Mouse (Mus musculus) olfactory bulb, adult 2 months (tissue): ENCODE measurements around the gene Pip5k1b.

Experiments used
- CTCF ChIP-seq: fragments of 200-500 bp; IDR thresholded peaks from 2 replicates; pipeline ENCODE4 v1.5.1; 2012; ENCODE audit warnings: low read depth, mild to moderate bottlenecking, low read length, moderate library complexity; ENCODE audit not compliant: insufficient read depth
- POLR2A ChIP-seq: fragments of 200-500 bp; IDR thresholded peaks from 2 replicates; pipeline ENCODE4 v1.6.1; 2012; ENCODE audit warnings: mild to moderate bottlenecking, low read depth, low read length, moderate library complexity; ENCODE audit not compliant: insufficient read depth

DNA sequence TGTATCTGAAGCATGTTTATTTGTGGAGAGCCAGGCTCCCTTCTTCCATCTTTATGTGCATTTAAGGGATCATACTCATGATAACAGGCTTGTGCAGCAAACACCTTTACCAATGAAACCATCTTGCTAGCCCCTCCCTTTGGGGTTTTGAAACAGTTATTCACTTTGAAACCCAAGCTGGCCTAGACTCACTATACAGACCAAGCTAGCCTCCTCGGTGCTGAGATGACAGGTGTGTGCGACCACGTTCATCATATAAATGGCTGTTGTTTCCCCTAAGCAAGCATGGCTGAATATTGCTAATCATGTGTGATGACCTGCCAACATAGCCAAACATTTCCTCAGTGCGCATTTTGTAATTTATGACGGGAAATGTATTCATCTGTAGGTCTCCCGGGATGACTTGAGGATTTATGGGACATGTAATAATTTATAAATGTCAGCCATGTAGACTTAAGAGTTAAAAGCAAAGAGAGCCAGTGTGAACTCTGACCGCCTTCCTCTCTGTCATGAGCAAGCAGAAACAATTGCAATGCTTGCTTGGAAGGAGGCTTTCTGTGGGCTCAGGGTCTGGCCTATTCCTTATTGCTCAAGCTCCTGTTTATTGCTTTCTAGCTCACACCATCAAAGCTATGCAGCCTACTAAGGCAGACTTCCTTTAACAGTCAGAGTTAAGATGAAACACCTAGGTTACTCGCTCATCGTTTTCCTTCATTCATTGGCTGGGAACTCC is 164.0 kb downstream of the Pip5k1b start:
- TF ChIP-seq CTCF: no peak
- no peak for TF ChIP-seq POLR2A
